Mouse (Mus musculus) regulatory T cell (primary cell): ENCODE data around the gene Osgepl1.
"Not testable (repeated sequence)": the region's sequence is repeated elsewhere in the genome, so short reads cannot be mapped to it uniquely, and the experiment has no call there.

ENCODE experiments used
- in situ Hi-C: fragments of 300-600 bp; cut with MboI, MseI; formaldehyde crosslinking; loops from one replicate; pipeline ENCODE4 v1.15.1; 2025; ENCODE audit warnings: high pct_unique_total_duplicates

Gene Osgepl1

DNA sequence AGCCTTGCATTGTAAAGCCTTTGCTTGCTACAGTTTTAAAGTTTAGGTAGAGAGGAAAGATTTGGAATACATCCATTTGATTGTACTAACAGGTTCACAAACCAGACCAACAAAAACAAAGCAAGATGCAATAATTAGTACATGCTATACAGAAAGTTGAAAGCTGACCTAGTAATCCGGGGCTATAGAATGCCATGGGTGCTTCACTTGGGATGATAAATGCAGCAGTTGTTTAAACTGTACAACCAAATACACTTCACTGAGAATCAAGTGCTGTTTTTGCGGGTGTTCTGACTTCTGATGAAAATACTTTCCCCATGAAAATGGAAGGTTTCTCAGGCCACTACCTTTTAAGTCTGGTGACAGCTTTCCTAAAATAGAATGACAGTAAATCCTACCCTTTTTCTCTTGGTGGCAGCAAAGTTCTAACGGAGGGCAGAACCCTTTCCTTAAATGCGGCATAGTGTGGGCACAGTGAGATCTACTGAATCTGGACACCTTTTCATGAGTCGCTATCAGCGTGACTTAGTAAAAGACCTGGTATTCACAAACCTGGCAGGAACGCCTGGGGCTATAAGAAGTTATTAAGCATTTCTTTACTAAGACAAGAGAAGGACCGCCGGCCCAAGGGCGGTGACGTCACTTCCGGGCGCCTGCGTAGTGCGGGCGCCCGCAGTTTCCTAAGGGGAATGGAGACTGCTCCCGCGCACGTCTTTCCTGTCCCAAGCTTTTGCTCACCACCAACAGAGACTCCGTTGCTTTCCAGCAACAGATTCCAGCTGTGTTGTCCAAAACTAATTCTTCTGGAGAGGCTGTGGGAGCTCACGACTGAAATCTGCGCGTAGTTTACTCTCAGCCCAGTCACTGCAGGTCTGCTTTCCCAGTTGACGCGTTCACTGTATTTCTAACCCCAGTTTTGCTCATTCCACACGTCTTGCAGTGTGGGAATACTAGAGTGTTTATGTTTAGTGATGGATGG lies at the start of gene Osgepl1:
Gene Osgepl1, plus strand, starts transcription at position 636 of the 979 bp plus-strand sequence.
- in situ Hi-C loops: loop anchor here (10.0 kb wide), 1 partner anchor 858 kb away; no protein-coding TSS in a partner anchor

DNA sequence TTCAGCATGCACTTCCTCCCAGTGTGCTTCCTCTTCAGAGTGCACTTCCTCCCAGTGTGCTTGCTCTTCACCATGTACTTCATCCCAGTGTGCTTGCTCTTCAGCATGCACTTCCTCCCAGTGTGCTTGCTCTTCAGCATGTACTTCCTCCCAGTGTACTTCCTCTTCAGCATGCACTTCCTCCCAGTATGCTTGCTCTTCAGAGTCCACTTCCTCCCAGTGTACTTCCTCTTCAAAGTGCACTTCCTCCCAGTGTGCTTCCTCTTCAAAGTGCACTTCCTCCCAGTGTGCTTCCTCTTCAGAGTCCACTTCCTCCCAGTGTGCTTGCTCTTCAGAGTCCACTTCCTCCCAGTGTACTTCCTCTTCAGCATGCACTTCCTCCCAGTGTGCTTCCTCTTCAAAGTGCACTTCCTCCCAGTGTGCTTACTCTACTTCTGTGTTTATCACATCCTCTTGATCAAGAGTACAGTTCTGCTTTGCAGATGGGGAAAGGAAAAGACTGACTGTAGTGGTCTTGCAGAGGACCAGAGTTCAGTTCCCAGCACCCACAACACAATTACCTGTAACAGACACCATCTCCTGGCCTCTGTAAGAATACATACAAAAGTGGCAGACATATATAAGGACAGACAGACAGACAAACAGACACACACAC lies 48.3 kb upstream of the Osgepl1 start:
- in situ Hi-C loops: not testable (repeated sequence)

DNA sequence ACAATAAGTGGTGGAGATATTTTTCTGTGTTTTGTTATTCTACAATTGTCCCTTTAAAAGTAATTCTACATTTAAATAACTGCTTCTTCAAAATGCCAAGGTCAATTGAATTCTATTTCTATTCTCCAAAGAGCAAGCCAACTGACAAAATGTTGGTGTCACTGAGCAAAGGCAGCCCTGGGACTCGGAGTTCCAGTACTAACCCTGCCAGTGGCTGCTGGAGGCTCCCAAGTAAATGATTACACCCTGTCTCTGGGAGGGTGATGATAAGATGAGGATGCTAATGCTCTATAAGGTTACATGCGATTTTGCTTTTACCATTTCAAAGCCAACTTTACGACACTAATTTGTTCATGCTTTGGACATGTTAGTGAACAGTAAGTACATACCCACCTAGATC lies 43.5 kb upstream of the Osgepl1 start:
- in situ Hi-C loops: no loop called here

DNA sequence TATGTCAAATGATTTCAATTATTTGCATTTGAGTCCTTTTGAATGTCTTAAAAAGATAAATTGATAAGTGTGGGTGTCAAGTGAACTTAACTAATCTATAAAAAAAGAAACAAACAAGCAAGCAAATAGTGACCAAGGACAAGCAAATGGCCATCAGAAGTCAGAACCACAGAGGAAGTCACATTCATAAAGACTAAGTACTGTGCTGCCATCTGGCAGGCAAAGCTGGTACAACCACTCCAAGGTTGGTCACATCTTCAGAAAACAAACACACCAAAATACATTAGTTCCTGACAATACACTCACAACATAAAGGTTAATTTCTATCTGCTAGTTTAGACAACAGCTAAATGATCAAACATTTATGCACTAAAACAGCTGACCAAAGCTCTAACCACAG lies 40.8 kb upstream of the Osgepl1 start:
- in situ Hi-C loops: no loop called here

DNA sequence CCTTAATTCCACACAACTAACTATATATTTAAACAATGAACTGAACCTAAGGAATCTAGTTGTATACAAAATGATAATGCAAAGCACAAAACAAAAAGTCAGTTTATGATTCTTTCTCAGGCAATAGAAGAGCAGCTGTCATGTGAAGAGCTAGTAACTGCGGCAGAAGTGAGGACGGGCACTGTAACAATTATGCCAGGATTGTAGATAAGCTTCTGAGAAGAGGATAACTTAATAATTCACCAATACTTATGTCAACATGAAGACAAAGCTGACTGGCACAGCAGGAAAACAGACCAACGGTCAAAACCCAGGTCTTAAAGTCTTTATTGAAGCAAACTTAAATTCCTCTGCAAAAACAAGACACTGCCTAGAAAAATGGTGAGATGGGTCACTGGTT lies 22.2 kb upstream of the Osgepl1 start:
- in situ Hi-C loops: loop anchor here (10.0 kb wide), 1 partner anchor 236 kb away; no protein-coding TSS in a partner anchor

DNA sequence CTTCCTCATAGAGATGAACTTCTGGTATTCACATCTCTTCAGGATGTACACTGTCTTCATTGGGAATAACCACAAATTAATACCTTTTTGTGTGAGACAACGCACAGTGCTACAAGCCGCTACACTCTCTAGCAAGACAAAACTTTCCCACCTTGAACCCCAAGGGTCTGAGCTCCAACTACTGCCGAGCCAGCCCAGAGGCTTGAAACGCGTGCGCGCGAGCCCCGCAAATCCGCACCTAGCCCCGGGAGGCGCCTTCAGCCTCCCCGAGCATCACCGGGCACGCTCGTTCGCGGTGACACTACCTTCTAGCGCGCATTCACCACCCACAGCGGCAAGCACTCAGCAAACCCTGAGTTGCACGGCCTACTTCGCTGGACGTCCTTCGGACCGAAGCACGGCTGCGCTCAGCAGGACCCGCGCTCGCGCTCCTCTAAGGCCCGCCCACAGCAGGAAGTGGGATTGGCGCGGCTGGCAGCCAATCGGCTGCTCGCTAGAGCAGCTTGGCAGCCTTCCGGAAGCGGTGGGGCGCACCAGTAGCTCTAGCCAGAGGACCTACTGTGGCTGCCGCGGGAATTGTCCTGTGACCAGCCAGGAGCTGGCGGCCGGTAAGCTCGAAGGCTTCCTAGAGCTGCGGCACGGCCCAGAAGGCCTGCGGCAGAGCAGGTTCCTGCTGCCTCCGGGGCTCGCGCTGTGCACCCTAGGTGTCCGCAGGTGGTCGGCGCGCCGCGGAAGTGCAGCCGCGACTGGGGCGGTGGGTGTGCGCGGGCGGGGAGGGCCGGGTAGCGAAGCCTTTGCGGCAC lies 16.6 kb upstream of the Osgepl1 start, which contains the start of the genes Pms1, Ormdl1 and Gm28778:
Gene Pms1, minus strand, starts transcription at position 438 of the 803 bp plus-strand sequence.
Gene Ormdl1, plus strand, starts transcription at position 515 of the 803 bp plus-strand sequence.
Gene Gm28778, plus strand, starts transcription at position 531 of the 803 bp plus-strand sequence.
- in situ Hi-C loops: loop anchor here (5.0 to 10.0 kb wide), 2 partner anchors 56 to 242 kb away; partner anchors contain the start of genes Asdurf, Asnsd1 and Gm28551

DNA sequence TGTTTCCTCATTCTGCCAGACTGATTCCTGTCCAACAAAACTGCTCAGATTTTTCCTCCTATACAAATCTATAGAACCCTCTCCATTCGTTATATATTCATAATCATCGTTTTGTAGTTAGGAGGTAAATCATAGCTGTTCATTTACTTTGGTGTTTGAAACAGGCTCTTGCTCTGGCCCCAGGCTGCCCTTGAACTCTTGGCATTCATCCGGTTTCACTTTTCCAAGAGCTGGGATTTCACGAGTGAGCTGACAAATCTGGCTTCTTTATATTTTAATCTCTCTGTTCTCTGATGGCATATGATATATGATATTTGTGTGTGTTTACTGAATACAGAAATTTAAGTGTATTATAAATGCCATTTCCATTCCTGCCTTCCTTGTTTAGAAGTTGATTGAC lies 12.9 kb upstream of the Osgepl1 start:
- in situ Hi-C loops: no loop called here

DNA sequence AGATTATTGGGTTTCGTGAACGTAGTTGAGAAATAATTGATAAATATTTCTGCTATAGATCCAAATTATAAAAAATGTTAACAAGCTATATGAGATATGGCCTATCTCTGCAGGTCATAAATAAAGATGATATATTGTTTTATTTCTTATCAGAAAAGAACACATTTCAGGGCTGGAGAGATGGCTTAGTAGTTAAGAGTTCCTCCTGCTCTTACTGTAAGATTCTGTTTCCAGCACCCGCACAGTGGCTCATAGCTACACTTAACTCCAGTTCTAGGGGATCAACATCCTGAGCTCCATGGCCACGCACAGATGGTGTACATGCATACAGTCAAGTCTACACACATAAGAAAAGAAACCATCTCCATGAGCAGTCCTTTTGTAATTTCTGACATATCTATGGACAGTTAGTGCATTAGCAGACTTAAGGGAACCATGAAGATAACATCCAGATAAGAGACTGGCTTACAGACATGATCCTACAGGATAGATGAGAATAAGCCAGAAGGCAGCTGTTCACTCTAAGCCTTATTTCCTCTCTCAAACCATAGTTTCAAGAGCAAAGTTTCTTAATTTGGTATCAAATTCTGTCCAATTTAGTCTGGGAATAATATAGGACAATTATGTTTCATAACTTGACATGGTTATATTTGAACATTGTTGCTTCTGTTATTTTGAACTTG lies 8.4 kb downstream of the Osgepl1 start:
- in situ Hi-C loops: no loop called here

DNA sequence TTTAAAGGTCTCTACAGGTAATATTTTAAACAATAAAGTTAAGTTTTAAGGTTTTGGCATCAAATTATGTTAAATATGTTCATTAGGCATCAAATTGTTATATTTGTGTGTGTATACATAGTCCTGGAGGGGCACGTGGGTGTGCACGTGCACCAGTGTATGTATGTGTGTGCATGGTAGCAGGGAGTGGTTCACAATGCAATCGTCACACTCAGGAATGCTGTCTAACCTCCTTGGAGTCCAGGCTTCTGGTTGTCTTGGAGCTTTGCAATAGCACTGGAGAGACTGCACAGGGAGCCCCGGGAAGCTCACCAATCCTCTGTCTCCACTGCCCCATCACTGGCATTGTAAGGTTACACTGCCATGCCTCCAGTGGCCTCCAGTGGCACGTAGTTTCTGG lies 9.8 kb downstream of the Osgepl1 start:
- in situ Hi-C loops: no loop called here

DNA sequence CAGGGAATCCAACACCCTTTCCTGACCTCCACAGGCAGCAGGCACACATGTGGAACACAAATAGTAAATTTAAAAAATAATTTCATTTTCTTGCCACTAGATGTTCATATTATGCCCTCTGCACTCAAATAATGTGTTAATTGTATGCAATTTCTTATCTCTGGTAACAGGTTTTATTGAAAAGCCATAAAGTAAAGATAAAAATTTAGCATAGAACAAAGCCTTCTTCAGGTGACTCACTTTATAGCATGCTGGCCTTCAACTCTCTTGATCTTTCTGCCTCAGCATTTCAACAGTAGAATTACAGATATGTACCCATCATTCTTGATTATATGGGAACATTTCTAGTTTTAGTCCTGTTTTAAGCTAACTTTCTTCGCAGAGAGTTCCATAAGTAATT lies 10.9 kb downstream of the Osgepl1 start:
- in situ Hi-C loops: no loop called here

DNA sequence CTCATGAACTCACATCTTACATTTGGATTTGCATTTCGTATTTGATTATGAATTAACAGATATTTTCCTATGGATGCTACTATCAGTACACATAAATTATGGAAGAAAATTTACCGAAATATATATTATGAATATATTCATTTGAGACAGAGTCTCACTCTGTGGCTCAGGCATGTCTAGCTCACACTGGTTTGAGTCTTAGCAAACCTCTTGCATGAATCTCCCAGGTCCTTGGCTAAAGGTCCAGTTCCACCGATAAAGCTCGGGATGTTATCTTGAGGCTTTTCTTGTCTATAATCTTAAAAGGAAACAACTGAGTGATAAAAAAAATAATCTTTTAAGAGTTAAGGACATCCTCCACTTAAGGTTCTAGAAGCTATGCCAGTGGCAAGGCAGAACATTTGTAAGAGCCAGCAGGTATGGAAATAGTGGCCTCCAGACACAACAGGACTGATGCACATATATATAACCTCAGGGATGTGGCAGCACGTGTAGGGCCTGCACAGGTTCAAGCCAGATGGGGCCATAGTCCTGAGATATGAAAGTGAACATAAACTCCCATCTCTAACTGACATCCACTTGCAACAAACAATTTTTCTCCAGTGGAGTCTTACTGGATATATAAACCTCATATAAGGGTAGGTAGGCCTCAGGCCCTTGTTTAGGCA lies 11.5 kb downstream of the Osgepl1 start:
- in situ Hi-C loops: no loop called here

DNA sequence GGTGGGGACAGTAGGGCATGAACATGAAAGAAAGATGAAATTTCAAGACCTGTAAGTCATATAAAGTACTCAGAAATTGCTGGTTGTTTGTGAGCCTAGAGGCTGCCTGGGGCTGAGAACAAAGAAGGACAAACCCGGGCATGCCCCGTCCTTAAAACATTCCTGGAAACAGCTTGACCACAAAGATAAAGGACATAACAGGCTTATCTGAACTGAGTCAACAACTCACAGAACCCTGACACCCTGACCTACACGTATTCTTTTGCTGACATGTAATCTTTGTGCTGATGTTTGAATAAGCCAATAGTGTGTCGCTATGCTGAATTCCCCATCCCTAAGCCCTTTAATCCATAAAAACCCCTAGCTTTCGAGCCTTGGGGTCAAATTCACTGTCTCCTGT lies 20.1 kb downstream of the Osgepl1 start:
- in situ Hi-C loops: not testable (repeated sequence)

DNA sequence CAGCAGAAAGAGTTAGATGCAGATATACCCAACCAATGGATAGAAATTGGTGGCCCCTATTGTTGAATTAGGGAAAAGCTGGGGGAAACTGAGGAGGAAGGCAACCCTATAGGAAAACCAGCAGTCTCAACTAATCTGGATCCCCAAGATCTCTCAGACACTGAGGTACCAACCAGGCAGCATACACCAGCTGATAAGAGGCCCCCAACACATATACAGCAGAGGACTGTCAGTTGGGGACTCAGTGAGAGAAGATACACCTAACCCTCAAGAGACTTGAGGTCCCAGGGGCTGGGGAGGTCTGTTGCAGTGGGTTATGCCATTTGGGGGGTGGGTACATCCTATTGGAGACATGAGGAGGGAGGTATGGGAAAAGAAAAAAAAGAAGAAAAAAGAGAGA lies 22.0 kb downstream of the Osgepl1 start:
- in situ Hi-C loops: no loop called here

DNA sequence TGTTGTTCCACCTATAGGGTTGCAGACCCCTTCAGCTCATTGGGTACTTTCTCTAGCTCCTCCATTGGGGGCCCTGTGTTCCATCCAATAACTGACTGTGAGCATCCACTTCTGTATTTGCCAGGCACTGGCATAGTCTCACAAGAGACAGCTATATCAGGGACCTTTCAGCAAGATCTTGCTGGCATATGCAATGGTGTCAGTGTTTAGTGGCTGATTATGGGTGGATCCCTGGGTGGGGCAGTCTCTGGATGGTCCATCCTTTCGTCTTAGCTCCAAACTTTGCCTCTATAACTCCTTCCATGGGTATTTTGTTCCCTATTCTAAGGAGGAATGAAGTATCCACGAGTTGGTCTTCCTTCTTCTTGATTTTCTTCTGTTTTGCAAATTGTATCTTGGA lies 24.0 kb downstream of the Osgepl1 start:
- in situ Hi-C loops: not testable (repeated sequence)

DNA sequence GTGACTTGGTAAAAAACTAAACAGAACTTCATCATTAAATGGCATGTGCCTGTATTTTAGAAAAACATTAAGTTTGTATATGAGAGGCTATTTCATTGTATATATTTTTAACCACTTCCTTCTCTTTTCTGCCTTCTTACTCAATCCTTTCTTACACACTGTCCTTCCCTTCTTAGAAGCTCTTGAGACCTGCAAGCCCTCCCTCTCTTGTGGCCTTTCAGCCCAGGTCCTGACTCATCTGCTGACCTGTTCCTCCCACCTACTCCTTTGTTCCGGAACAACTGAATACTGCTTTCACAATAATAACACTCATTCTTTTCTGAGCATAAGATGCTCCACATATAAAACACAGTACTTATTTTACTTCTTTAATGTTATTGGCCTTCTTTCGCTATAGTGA lies 27.6 kb downstream of the Osgepl1 start:
- in situ Hi-C loops: no loop called here

DNA sequence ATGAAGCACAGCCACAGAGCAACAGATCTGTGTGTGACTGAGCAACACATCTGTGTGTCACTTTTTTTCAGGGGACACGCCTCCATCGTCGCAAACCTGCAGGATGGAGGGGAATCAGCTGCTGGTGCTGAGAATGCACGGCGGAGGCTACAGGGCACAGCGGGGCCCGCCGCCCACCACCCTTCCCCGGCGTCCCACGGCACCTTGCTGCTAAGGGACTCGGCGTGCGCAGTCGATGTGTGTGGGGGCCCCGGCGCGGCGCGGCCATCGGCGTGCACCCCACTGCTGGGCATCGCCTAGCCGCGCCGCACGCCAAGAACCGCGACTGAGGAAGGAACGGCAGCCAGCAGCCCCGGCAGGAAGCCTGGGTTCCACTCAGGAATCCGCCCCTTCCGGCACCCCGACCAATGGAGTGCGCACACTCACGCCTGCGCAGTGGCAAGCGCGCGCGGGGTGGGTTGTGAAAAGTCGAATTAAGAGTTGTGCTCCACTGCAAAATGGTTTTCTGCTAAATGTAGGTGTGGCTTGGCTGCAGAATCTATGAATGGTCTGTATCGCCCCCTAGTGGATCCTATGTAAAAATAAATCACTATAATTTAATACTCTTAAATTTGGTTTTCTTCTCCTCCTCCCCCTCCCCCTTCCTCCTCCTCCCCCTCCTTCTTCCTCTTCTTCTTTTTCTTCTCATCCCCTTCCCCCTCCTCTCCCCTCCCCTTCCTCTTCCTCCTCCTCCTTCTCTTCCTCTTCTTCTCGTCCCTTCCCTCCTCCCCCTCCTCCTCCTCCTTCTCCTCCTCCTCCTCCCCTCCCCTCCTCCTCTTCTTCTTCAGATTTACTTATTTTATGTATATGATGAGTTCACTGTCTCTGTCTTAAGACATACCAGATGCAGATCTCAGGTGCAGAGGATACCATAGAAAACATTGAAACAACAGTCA lies 39.2 kb downstream of the Osgepl1 start, which contains the start of the genes Asdurf, Gm28551 and Asnsd1:
Gene Asdurf, minus strand, starts transcription at position 293 of the 935 bp plus-strand sequence.
Gene Gm28551, minus strand, starts transcription at position 341 of the 935 bp plus-strand sequence.
Gene Asnsd1, minus strand, starts transcription at position 426 of the 935 bp plus-strand sequence.
- in situ Hi-C loops: loop anchor here (5.0 to 10.0 kb wide), 2 partner anchors 55 to 398 kb away; partner anchors contain the start of genes Gm28778, Ormdl1 and Pms1

DNA sequence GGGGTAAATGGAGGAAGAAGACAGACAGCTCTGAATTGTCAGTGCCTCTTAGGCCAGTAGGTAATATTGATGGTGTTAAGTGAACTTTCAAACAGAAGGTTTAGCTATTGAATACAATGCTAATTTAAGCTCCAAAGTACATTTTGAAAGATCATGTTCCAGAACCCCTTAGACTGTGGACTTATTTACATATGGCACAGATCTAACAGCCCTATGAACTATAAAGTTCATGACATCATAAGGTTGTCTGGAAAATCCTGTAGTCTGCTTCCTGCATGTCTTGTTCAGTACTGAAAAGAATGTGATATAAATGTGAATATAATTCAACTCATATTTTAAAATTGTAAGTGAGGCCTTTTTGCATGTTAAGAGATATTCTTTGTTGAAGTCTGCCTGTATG lies 45.6 kb downstream of the Osgepl1 start:
- in situ Hi-C loops: loop anchor here (10.0 kb wide), 1 partner anchor 404 kb away; no protein-coding TSS in a partner anchor
